Comparison of ENCODE assay signal across 13 mouse cellular contexts in genomic region chr17:52162559-52163397, GRCm38 (mm10).
DNase-seq lines count a peak whose midpoint lies in the region; ATAC-seq and TF ChIP-seq lines count a peak whose summit lies in the region.
"Had no signal": no experiment of that assay in that cellular context is flagged by ENCODE, and none has a peak within 500 bp of the region (broad histone marks: within the 10 kb centered on the region; RNA-seq: fewer than 3 reads in every experiment).

No protein-coding gene starts in this region.

- peak; percentile 82 for ATAC-seq in monocyte, adult 5-6 weeks (replicated peaks; ENCODE audit: insufficient number of reproducible peaks, low FRiP score, low TSS enrichment, poor library complexity, severe bottlenecking)
- ATAC-seq: intestine, embryonic 16.5 days had no signal

- H3K36me3 ChIP-seq in thymus, adult 2 months (ENCODE audit: control insufficient read depth, insufficient read depth, low read length), result no peaks in the 10 kb centered on the region
- H3K36me3 ChIP-seq: G1E had no signal

- no peak for TF ChIP-seq POLR2A in thymus, adult 2 months (IDR thresholded peaks at IDR 0.05; ENCODE audit: control insufficient read depth, extremely low read depth, insufficient read depth, low read length, poor library complexity)

- peaks cover 21% of the 10 kb centered on the region for H3K4me1 ChIP-seq in thymus, adult 2 months (replicated peaks; ENCODE audit: control insufficient read depth, insufficient read depth, low read length)

- peak; percentile 96 for DNase-seq in CD4-positive helper T cell, adult 2 months (ENCODE audit: low read depth, low spot score)
- DNase-seq in T-cell, adult 2 months (ENCODE audit: low spot score), result peak; percentile 93
- DNase-seq in thymus, adult 2 months, result peak; percentile 63
- no peak for DNase-seq in embryo, embryonic 10 days (ENCODE audit: low spot score)
- DNase-seq in right cerebral cortex, postnatal 25 days, result no peak
- DNase-seq in layer of hippocampus, adult 18-20 months (ENCODE audit: low spot score in 2 of 2), result no peak
- DNase-seq: cerebellum, postnatal 10 days; gastrocnemius, postnatal 36 days; heart, postnatal 14 days; right cerebral cortex, postnatal 4 days had no signal

- no peaks in the 10 kb centered on the region for H3K27me3 ChIP-seq in thymus, adult 2 months (ENCODE audit: control insufficient read depth, insufficient read depth, low read length)

- no peak overlapping the region for H3K4me3 ChIP-seq in thymus, adult 2 months (ENCODE audit: control insufficient read depth, insufficient read depth, low read length)

- H3K27ac ChIP-seq in thymus, adult 2 months (ENCODE audit: control insufficient read depth, insufficient read depth, low read length), result peak overlapping the region; percentile 88

- TF ChIP-seq CTCF in thymus, adult 2 months (IDR thresholded peaks at IDR 0.05; ENCODE audit: borderline replicate concordance, control insufficient read depth, extremely low read depth, insufficient read depth, low read length, poor library complexity), result no peak

- WGBS in thymus, adult 2 months, result 9% methylated on average over 10 of the region's 10 CpGs

Comparison
In these comparisons a context has a peak if more than half of its experiments do, and no peak if none do; other contexts are left out.
1. DNase-seq: peak in CD4-positive helper T cell, adult 2 months (single experiment), T-cell, adult 2 months (single experiment) and thymus, adult 2 months (single experiment); none in embryo, embryonic 10 days (single experiment), right cerebral cortex, postnatal 25 days (single experiment) and layer of hippocampus, adult 18-20 months (0 of 2).